Mouse (Mus musculus) MN1 (cell line): Measurements from ENCODE around the gene Ttll11.
A peak's percentile ranks its signal among the peaks of the same experiment; 100 is the strongest.

Source experiments
- DNase-seq: peaks from one replicate; pipeline ENCODE4 v3.0.0-alpha.2; 2016; ENCODE audit warnings: low spot score

Gene Ttll11

GRCm38 (mm10) chr2:35767834-35768537 lies 211.7 kb downstream of the Ttll11 start:
- no peak for DNase-seq

GRCm38 (mm10) chr2:35764328-35764727 lies 215.4 kb downstream of the Ttll11 start:
- no peak for DNase-seq

- DNase-seq = no peak
Measured at GRCm38 (mm10) chr2:35763818-35764217, 215.9 kb downstream of the Ttll11 start.

- DNase-seq = no peak
Measured at GRCm38 (mm10) chr2:35761458-35761857, 218.3 kb downstream of the Ttll11 start.

- no peak for DNase-seq
Measured at GRCm38 (mm10) chr2:35760867-35761266, 218.8 kb downstream of the Ttll11 start.

- DNase-seq = no peak
Measured at GRCm38 (mm10) chr2:35760352-35760751, 219.4 kb downstream of the Ttll11 start.

GRCm38 (mm10) chr2:35756467-35756866 lies 223.2 kb downstream of the Ttll11 start:
- no peak for DNase-seq

- DNase-seq = no peak
Measured at GRCm38 (mm10) chr2:35751781-35752505, 227.8 kb downstream of the Ttll11 start.

GRCm38 (mm10) chr2:35750533-35751141 lies 229.1 kb downstream of the Ttll11 start:
- no peak for DNase-seq

- no peak for DNase-seq
Measured at GRCm38 (mm10) chr2:35747371-35748035, 232.2 kb downstream of the Ttll11 start.

GRCm38 (mm10) chr2:35746638-35747037 lies 233.1 kb downstream of the Ttll11 start:
- no peak for DNase-seq

GRCm38 (mm10) chr2:35745876-35746275 lies 233.8 kb downstream of the Ttll11 start:
- DNase-seq = no peak

GRCm38 (mm10) chr2:35739669-35740254 lies 240.0 kb downstream of the Ttll11 start:
- DNase-seq = no peak

- DNase-seq = no peak
Measured at GRCm38 (mm10) chr2:35737467-35738027, 242.2 kb downstream of the Ttll11 start.

GRCm38 (mm10) chr2:35736061-35736460 lies 243.7 kb downstream of the Ttll11 start:
- no peak for DNase-seq

- DNase-seq = no peak
Measured at GRCm38 (mm10) chr2:35735001-35735400, 244.7 kb downstream of the Ttll11 start.

GRCm38 (mm10) chr2:35731671-35732449 lies 247.9 kb downstream of the Ttll11 start:
- peak; percentile 26 for DNase-seq

- DNase-seq = peak; percentile 70
Measured at GRCm38 (mm10) chr2:35729077-35730065, 250.3 kb downstream of the Ttll11 start.

- DNase-seq = peak; percentile 45
Measured at GRCm38 (mm10) chr2:35728633-35729032, 251.1 kb downstream of the Ttll11 start.

GRCm38 (mm10) chr2:35723691-35724090 lies 256.0 kb downstream of the Ttll11 start:
- DNase-seq = peak; percentile 76
